Mouse (Mus musculus): ENCODE measurements around the gene Rab21. TPM values are rescaled to one million over a fixed set of nuclear protein-coding genes. Genes with fewer than 3 reads are reported as not detected.
A peak's percentile ranks its signal among the peaks of the same experiment; 100 is the strongest.

Gene Rab21
- total RNA-seq, 1 experiment from 2014 or later, result 49.5 TPM

DNA sequence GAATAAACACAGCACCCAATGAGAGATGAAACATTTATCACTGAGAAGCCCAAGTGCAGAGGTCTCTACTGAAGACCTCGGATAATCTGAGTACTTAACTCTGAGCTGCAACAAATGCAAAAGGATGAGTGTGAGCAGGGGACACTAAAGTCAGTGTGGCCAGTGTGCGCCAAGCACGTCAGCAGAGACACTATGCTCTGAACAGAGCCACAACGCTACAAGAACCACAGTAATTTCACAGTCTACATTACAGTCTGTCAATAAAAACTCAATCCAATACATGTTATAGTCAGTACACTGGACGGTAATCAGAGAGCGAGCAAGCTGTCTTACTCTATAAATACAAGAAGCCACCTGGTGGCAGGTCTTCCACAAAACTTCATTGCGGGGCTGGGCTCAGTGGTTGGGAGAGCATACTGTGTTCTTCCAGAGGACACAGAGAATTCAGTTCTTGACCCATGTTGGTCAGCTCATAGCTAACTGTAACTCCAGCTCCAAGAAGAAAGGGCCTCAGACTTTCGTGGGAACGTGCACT, 18.9 kb downstream of the Rab21 start:
- no peak for ATAC-seq (replicated peaks; ENCODE audit: insufficient number of reproducible peaks, low FRiP score, low TSS enrichment, poor library complexity, severe bottlenecking)

- ATAC-seq (replicated peaks; ENCODE audit: insufficient number of reproducible peaks, low FRiP score, low TSS enrichment, poor library complexity, severe bottlenecking), result no peak
Observed at GRCm38 (mm10) chr10:115295162-115295561, 20.2 kb downstream of the Rab21 start.

DNA sequence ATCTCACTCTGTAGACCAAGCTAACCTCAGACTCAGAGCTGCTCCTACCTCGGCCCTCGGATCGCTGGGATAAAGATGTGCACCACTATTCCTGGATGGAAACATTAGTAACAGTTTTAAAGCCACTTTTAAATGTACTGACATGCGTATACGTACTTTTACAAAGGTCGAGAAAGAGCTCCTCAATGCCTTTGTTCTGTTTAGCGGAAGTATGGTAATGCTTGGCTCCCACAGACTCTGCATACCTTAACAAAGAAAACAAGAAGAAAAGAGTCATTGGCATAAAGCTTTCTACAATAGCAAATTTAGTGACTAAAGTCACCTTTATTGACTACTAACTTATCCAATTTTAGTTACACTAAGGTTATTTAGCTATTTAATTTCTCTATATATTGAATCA, 20.7 kb downstream of the Rab21 start:
- no peak for ATAC-seq (replicated peaks; ENCODE audit: insufficient number of reproducible peaks, low FRiP score, low TSS enrichment, poor library complexity, severe bottlenecking)

DNA sequence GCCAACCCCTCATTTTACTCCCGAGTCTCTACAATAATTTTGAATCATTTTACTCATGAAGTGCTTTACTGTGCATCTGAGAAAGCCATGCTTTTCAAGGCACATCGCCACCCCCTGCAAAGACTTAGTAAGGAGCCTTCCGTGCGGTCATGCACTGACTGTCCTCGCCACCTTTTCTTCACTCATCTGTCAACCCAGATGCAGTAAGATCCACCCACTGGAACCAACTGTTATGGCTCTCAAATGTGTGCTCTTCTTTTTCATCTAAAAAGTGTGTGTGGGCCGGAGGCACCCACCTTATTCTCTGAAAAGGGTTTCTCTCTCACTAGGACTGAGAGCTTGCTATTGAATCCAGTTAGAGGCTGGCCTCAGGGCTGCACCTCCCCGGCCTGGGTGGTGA, 21.4 kb downstream of the Rab21 start:
- ATAC-seq (replicated peaks; ENCODE audit: insufficient number of reproducible peaks, low FRiP score, low TSS enrichment, poor library complexity, severe bottlenecking), result no peak

GRCm38 (mm10) chr10:115290671-115291070, 24.7 kb downstream of the Rab21 start:
- ATAC-seq (replicated peaks; ENCODE audit: insufficient number of reproducible peaks, low FRiP score, low TSS enrichment, poor library complexity, severe bottlenecking), result no peak

- ATAC-seq (replicated peaks; ENCODE audit: insufficient number of reproducible peaks, low FRiP score, low TSS enrichment, poor library complexity, severe bottlenecking), result no peak
Observed at GRCm38 (mm10) chr10:115288856-115289255, 26.5 kb downstream of the Rab21 start.

GRCm38 (mm10) chr10:115284170-115284569, 31.2 kb downstream of the Rab21 start:
- no peak for ATAC-seq (replicated peaks; ENCODE audit: insufficient number of reproducible peaks, low FRiP score, low TSS enrichment, poor library complexity, severe bottlenecking)

DNA sequence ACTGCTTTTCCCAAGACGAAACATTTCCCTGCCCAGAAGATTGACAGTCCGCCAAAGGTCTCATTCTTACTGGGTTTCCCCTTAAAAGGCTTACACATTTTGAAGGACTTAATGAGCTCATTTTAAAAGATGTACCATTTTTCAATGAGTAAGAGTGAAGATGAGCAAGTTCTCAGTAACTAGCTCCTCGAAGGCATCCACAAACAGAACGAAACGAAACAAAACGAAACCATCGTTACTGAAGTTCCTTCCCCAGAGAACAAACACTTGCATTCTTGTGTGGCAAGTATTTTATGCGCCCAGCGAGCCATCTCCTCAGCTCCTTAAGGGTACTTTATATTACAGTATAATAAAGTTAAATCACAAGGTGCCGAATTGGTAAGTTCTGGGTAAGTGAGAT, 34.0 kb downstream of the Rab21 start:
- ATAC-seq (replicated peaks; ENCODE audit: insufficient number of reproducible peaks, low FRiP score, low TSS enrichment, poor library complexity, severe bottlenecking), result no peak

DNA sequence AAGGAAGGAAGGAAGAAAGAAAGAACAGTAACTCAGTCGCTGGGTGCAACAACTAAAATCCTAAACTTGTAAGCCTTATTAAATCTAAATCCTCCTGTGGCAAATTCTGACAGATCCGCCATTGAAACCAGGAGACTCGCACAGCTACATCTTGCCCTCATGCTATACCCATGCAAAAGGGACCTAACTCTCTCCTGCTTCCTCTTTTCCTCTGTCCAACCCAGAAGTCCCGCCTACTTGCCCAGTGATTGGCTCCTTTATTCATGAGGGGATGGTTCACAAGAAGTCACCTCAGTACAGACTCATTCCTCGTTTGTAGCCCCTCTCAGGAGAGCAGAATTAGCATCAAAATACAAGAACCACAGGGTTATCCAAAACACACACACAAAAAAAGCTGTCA, 43.7 kb downstream of the Rab21 start:
- ATAC-seq (replicated peaks; ENCODE audit: insufficient number of reproducible peaks, low FRiP score, low TSS enrichment, poor library complexity, severe bottlenecking), result no peak

GRCm38 (mm10) chr10:115270612-115271390, 44.6 kb downstream of the Rab21 start:
- no peak for ATAC-seq (replicated peaks; ENCODE audit: insufficient number of reproducible peaks, low FRiP score, low TSS enrichment, poor library complexity, severe bottlenecking)

- ATAC-seq (replicated peaks; ENCODE audit: insufficient number of reproducible peaks, low FRiP score, low TSS enrichment, poor library complexity, severe bottlenecking), result no peak
Observed at GRCm38 (mm10) chr10:115262926-115263562, 52.4 kb downstream of the Rab21 start.

- no peak for ATAC-seq (replicated peaks; ENCODE audit: insufficient number of reproducible peaks, low FRiP score, low TSS enrichment, poor library complexity, severe bottlenecking)
Observed at GRCm38 (mm10) chr10:115262261-115262660, 53.1 kb downstream of the Rab21 start.

- ATAC-seq (replicated peaks; ENCODE audit: insufficient number of reproducible peaks, low FRiP score, low TSS enrichment, poor library complexity, severe bottlenecking), result no peak
Observed at GRCm38 (mm10) chr10:115261428-115261827, 54.0 kb downstream of the Rab21 start.

GRCm38 (mm10) chr10:115256162-115256561, 59.2 kb downstream of the Rab21 start:
- no peak for ATAC-seq (replicated peaks; ENCODE audit: insufficient number of reproducible peaks, low FRiP score, low TSS enrichment, poor library complexity, severe bottlenecking)

- ATAC-seq (replicated peaks; ENCODE audit: insufficient number of reproducible peaks, low FRiP score, low TSS enrichment, poor library complexity, severe bottlenecking), result no peak
Observed at GRCm38 (mm10) chr10:115253521-115253920, 61.9 kb downstream of the Rab21 start.

DNA sequence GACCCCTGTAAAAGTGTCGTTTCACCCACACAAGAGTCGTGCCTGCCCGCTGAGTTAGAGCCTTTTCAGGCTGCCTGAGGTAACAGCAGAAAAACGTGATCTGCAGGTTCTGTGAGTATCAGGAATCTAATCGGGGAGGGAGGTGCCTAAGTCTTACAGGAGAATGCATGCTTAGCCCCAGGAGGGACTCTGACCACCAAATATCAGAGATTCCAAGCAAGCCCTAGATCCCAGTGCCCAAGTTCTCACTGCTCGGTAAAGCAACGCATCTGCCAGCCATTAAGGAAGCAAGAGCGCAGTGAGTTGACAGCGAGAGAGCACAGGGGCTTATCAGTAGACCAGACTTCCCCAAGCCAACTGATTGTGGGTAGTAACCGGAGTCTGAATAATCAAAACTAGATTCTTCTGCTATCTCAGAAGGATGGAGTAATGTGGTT, 63.1 kb downstream of the Rab21 start:
- no peak for ATAC-seq (replicated peaks; ENCODE audit: insufficient number of reproducible peaks, low FRiP score, low TSS enrichment, poor library complexity, severe bottlenecking)

- peak; percentile 93 for ATAC-seq (replicated peaks; ENCODE audit: insufficient number of reproducible peaks, low FRiP score, low TSS enrichment, poor library complexity, severe bottlenecking)
Observed at GRCm38 (mm10) chr10:115251088-115251934, 64.1 kb downstream of the Rab21 start, which contains the start of gene Tbc1d15. Gene Tbc1d15, minus strand, starts transcription at chr10:115251467.

GRCm38 (mm10) chr10:115250235-115251087, 64.9 kb downstream of the Rab21 start:
- peak; percentile 58 for ATAC-seq (replicated peaks; ENCODE audit: insufficient number of reproducible peaks, low FRiP score, low TSS enrichment, poor library complexity, severe bottlenecking)

Measured in monocyte, adult 5-6 weeks (primary cell).